Mouse (Mus musculus) retina, embryonic 14.5 days (tissue): Measurements from ENCODE around the gene Pofut2.

Experiments
- DNase-seq: peaks from one replicate; pipeline ENCODE4 v3.0.0-alpha.2; 2015; ENCODE audit warnings: low spot score

Gene Pofut2

GRCm38 (mm10) chr10:77258704-77259621 lies at the start of gene Pofut2:
Pofut2 (plus strand) TSS chr10:77259218.
- peak; percentile 99 for DNase-seq

GRCm38 (mm10) chr10:77209261-77209660 lies 49.8 kb upstream of the Pofut2 start:
- no peak for DNase-seq

- no peak for DNase-seq
These were observed 48.4 kb upstream of the Pofut2 start for GRCm38 (mm10) chr10:77210666-77211065.

- DNase-seq, result no peak
These were observed 47.9 kb upstream of the Pofut2 start for GRCm38 (mm10) chr10:77211116-77211570.

- peak; percentile 12 for DNase-seq
These were observed 46.5 kb upstream of the Pofut2 start for GRCm38 (mm10) chr10:77212354-77213120.

GRCm38 (mm10) chr10:77213483-77213882 lies 45.5 kb upstream of the Pofut2 start:
- no peak for DNase-seq

GRCm38 (mm10) chr10:77214586-77214985 lies 44.4 kb upstream of the Pofut2 start:
- DNase-seq, result no peak

GRCm38 (mm10) chr10:77215641-77216040 lies 43.4 kb upstream of the Pofut2 start:
- peak; percentile 23 for DNase-seq

- no peak for DNase-seq
These were observed 42.7 kb upstream of the Pofut2 start for GRCm38 (mm10) chr10:77216313-77216712.

GRCm38 (mm10) chr10:77217155-77217731 lies 41.8 kb upstream of the Pofut2 start:
- no peak for DNase-seq

- DNase-seq, result no peak
These were observed 41.0 kb upstream of the Pofut2 start for GRCm38 (mm10) chr10:77218059-77218458.

- DNase-seq, result no peak
These were observed 39.5 kb upstream of the Pofut2 start for GRCm38 (mm10) chr10:77219411-77220025.

- no peak for DNase-seq
These were observed 37.9 kb upstream of the Pofut2 start for GRCm38 (mm10) chr10:77221108-77221507.

- peak; percentile 9 for DNase-seq
These were observed 36.0 kb upstream of the Pofut2 start for GRCm38 (mm10) chr10:77222963-77223552.

GRCm38 (mm10) chr10:77224390-77224789 lies 34.6 kb upstream of the Pofut2 start:
- no peak for DNase-seq

GRCm38 (mm10) chr10:77225414-77225813 lies 33.6 kb upstream of the Pofut2 start:
- peak; percentile 28 for DNase-seq

GRCm38 (mm10) chr10:77225995-77226688 lies 32.9 kb upstream of the Pofut2 start:
- DNase-seq, result no peak

- DNase-seq, result no peak
These were observed 32.2 kb upstream of the Pofut2 start for GRCm38 (mm10) chr10:77226691-77227367.

GRCm38 (mm10) chr10:77227368-77227723 lies 31.7 kb upstream of the Pofut2 start:
- DNase-seq, result no peak
